Mouse (Mus musculus) liver, postnatal 0 days (tissue): Measurements from ENCODE around the gene Cdh11.

Experiments used
- CTCF ChIP-seq: sonication (generic); IDR thresholded peaks from 2 replicates; pipeline ENCODE4 v1.5.1; 2016; ENCODE audit warnings: antibody characterized with exemption, low read depth
- EP300 ChIP-seq: IDR thresholded peaks from 2 replicates; pipeline ENCODE4 v1.6.1; 2016; ENCODE audit warnings: antibody characterized with exemption, low read depth, mild to moderate bottlenecking

- TF ChIP-seq CTCF: no peak
- TF ChIP-seq EP300: no peak
Measured at GRCm38 (mm10) chr8:102783821-102784591, 1.4 kb downstream of the Cdh11 start.
